Mouse (Mus musculus): ENCODE results near the gene Crybg2. TPM values are rescaled to one million over a fixed set of nuclear protein-coding genes. Genes with fewer than 3 reads are reported as not detected.

Gene Crybg2
- polyA plus RNA-seq (2015; fragmentation: Nextera tagmentation; extraction: Ambion mirVana) = 17.3 and 17.5 TPM in 2 replicates

GRCm38 (mm10) chr4:134060135-134060865 is at the start of gene Crybg2:
Crybg2 (plus strand) TSS chr4:134060815.
- H3K9ac ChIP-seq = no peak within 1 kb of the TSS
- ATAC-seq (ENCODE audit: insufficient number of reproducible peaks, low FRiP score, low TSS enrichment, low read depth) = no peak

GRCm38 (mm10) chr4:134011450-134012414 is 48.9 kb upstream of the Crybg2 start:
- 24% methylated on average over 16 of the region's 16 CpGs for WGBS
- Histone ChIP-seq H3K4me3 (no peak overlapping the region), H3K4me2 (no peak overlapping the region), H3K36me3 (no peaks in the 10 kb centered on the region), H3K9ac (no peak overlapping the region), H3K4me1 (peaks cover 7% of the 10 kb centered on the region), H3K9me3 (no peaks in the 10 kb centered on the region), H3K27ac (no peak overlapping the region), H3K27me3 (peaks cover 19% of the 10 kb centered on the region)
- ATAC-seq (ENCODE audit: insufficient number of reproducible peaks, low FRiP score, low TSS enrichment, low read depth) = no peak

More at GRCm38 (mm10) chr4:134060135-134060865, at the start of gene Crybg2:
- H3K4me3 ChIP-seq = no peak within 1 kb of the TSS
- H3K9me3 ChIP-seq = no peaks in the 10 kb centered on the region
- 41% methylated on average over 28 of the region's 28 CpGs for WGBS
- no peaks in the 10 kb centered on the region for H3K36me3 ChIP-seq
- H3K4me2 ChIP-seq = no peak within 1 kb of the TSS
- peaks cover 10% of the 10 kb centered on the region; the same call in 1 of the 2 replicates for H3K4me1 ChIP-seq
- H3K27ac ChIP-seq = no peak within 1 kb of the TSS
- H3K27me3 ChIP-seq = peaks cover 17% of the 10 kb centered on the region

- Histone ChIP-seq H3K4me1 (peaks cover 20% of the 10 kb centered on the region), H3K9me3 (no peaks in the 10 kb centered on the region), H3K36me3 (no peaks in the 10 kb centered on the region), H3K27me3 (peaks cover 31% of the 10 kb centered on the region), H3K4me2 (no peak overlapping the region), H3K4me3 (no peak overlapping the region), H3K9ac (no peak overlapping the region), H3K27ac (no peak overlapping the region)
- WGBS = 50% methylated on average over 12 of the region's 12 CpGs
- no peak for ATAC-seq (ENCODE audit: insufficient number of reproducible peaks, low FRiP score, low TSS enrichment, low read depth)
Measured at GRCm38 (mm10) chr4:134012858-134013528, 47.6 kb upstream of the Crybg2 start.

- no peak overlapping the region for H3K4me2 ChIP-seq
- H3K4me3 ChIP-seq = no peak overlapping the region
- ATAC-seq (ENCODE audit: insufficient number of reproducible peaks, low FRiP score, low TSS enrichment, low read depth) = no peak
- H3K9ac ChIP-seq = no peak overlapping the region
- WGBS = 7% methylated on average over 7 of the region's 7 CpGs
- no peak overlapping the region for H3K27ac ChIP-seq
- no peaks in the 10 kb centered on the region for H3K9me3 ChIP-seq
- H3K36me3 ChIP-seq = no peaks in the 10 kb centered on the region
- H3K4me1 ChIP-seq = peaks cover 24% of the 10 kb centered on the region
- peaks cover 57% of the 10 kb centered on the region for H3K27me3 ChIP-seq
Measured at GRCm38 (mm10) chr4:134016208-134016607, 44.4 kb upstream of the Crybg2 start.

GRCm38 (mm10) chr4:134016767-134017166 is 43.8 kb upstream of the Crybg2 start:
- 2% methylated on average over 8 of the region's 8 CpGs for WGBS
- H3K27ac ChIP-seq = no peak overlapping the region
- ATAC-seq (ENCODE audit: insufficient number of reproducible peaks, low FRiP score, low TSS enrichment, low read depth) = no peak

DNA sequence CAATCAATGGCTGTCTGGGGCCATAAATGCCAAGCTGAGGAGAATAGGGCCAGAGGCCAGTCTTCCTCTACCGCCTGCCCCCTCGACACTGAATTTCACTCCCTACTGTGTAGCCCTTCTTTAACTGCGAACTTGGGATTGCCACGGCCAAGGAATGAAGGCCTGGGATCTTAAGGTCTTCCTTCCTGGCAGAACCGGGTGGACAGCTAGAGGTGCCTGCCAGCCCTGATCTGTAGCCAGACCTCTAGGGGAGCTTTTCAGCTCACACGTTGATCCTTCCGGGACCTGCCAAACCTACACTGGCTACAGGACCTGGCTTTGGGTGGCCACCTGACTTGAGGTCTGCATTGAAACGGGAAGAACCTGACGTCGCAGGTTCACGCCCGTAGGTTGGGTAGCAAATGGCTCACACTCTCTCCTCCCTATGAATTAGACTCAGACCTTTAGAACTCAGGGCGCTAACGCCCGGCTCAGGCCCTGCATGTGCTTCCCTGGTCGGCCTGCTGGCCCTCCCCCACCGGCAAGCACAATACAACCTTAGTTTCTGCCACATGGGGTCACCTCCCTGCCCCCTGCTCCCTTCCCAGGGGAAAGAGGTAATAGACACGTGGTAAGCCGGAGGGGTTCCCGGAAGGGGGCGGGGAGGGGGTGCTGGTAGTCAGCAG is 43.3 kb upstream of the Crybg2 start:
- Histone ChIP-seq H3K27me3 (peaks cover 55% of the 10 kb centered on the region), H3K9me3 (no peaks in the 10 kb centered on the region), H3K4me3 (no peak overlapping the region), H3K9ac (no peak overlapping the region), H3K4me2 (no peak overlapping the region), H3K36me3 (no peaks in the 10 kb centered on the region), H3K4me1 (peaks cover 18% of the 10 kb centered on the region), H3K27ac (no peak overlapping the region)
- WGBS = 3% methylated on average over 21 of the region's 21 CpGs
- no peak for ATAC-seq (ENCODE audit: insufficient number of reproducible peaks, low FRiP score, low TSS enrichment, low read depth)

More at GRCm38 (mm10) chr4:134016767-134017166, 43.8 kb upstream of the Crybg2 start:
- Histone ChIP-seq H3K9me3 (no peaks in the 10 kb centered on the region), H3K36me3 (no peaks in the 10 kb centered on the region), H3K9ac (no peak overlapping the region), H3K4me3 (no peak overlapping the region), H3K27me3 (peaks cover 57% of the 10 kb centered on the region), H3K4me1 (peaks cover 19% of the 10 kb centered on the region), H3K4me2 (no peak overlapping the region)

- ATAC-seq (ENCODE audit: insufficient number of reproducible peaks, low FRiP score, low TSS enrichment, low read depth) = no peak
- Histone ChIP-seq H3K4me1 (peaks cover 18% of the 10 kb centered on the region), H3K4me2 (no peak overlapping the region), H3K9me3 (no peaks in the 10 kb centered on the region), H3K9ac (no peak overlapping the region), H3K27ac (no peak overlapping the region), H3K36me3 (no peaks in the 10 kb centered on the region), H3K4me3 (peak overlapping the region; percentile 13; the same call in 1 of the 2 replicates), H3K27me3 (peaks cover 53% of the 10 kb centered on the region)
- WGBS = under 1% methylated on average over 45 of the region's 46 CpGs
Measured at GRCm38 (mm10) chr4:134018038-134018778, 42.4 kb upstream of the Crybg2 start.

- Histone ChIP-seq H3K9me3 (no peaks in the 10 kb centered on the region), H3K4me3 (peak within 1 kb of the TSS; percentile 13; the same call in 1 of the 2 replicates), H3K36me3 (no peaks in the 10 kb centered on the region), H3K9ac (no peak within 1 kb of the TSS), H3K27ac (no peak within 1 kb of the TSS), H3K4me1 (peaks cover 18% of the 10 kb centered on the region), H3K27me3 (peaks cover 51% of the 10 kb centered on the region), H3K4me2 (no peak within 1 kb of the TSS)
- no peak for ATAC-seq (ENCODE audit: insufficient number of reproducible peaks, low FRiP score, low TSS enrichment, low read depth)
- 0% methylated on average over 9 of the region's 9 CpGs for WGBS
Measured at GRCm38 (mm10) chr4:134018779-134019145, 41.9 kb upstream of the Crybg2 start, which contains the start of gene Lin28a. Lin28a (minus strand) TSS chr4:134018841.

- H3K4me2 ChIP-seq = no peak overlapping the region
- H3K4me3 ChIP-seq = no peak overlapping the region
- under 1% methylated on average over 8 of the region's 10 CpGs for WGBS
- no peak overlapping the region for H3K27ac ChIP-seq
- H3K36me3 ChIP-seq = no peaks in the 10 kb centered on the region
- H3K9ac ChIP-seq = no peak overlapping the region
- H3K4me1 ChIP-seq = peaks cover 18% of the 10 kb centered on the region
- ATAC-seq (ENCODE audit: insufficient number of reproducible peaks, low FRiP score, low TSS enrichment, low read depth) = no peak
- H3K27me3 ChIP-seq = peaks cover 51% of the 10 kb centered on the region
- H3K9me3 ChIP-seq = no peaks in the 10 kb centered on the region
Measured at GRCm38 (mm10) chr4:134019210-134019609, 41.4 kb upstream of the Crybg2 start.

- Histone ChIP-seq H3K4me3 (no peak overlapping the region), H3K27me3 (peaks cover 51% of the 10 kb centered on the region), H3K4me1 (peaks cover 18% of the 10 kb centered on the region)
Measured at GRCm38 (mm10) chr4:134019641-134020351, 40.8 kb upstream of the Crybg2 start.

More at GRCm38 (mm10) chr4:134019641-134020351, 40.8 kb upstream of the Crybg2 start:
- no peaks in the 10 kb centered on the region for H3K9me3 ChIP-seq
- H3K27ac ChIP-seq = no peak overlapping the region
- 3% methylated on average over 16 of the region's 16 CpGs for WGBS
- ATAC-seq (ENCODE audit: insufficient number of reproducible peaks, low FRiP score, low TSS enrichment, low read depth) = no peak
- H3K4me2 ChIP-seq = no peak overlapping the region
- no peak overlapping the region for H3K9ac ChIP-seq
- no peaks in the 10 kb centered on the region for H3K36me3 ChIP-seq
